Mouse (Mus musculus) thymus, postnatal 10 days (tissue): ENCODE measurements at regions not wholly inside any gene's neighbourhood (a gene's known extent, or its start where the extent isn't known, plus 50 kb on each side); places are given as distances from the start of the nearest gene placed in this dataset.

Experiments used
- DNase-seq, 2 experiments: peaks; one replicate each; pipeline ENCODE4 v3.0.0; 2021; ENCODE audit warnings: low spot score in 2 of 2

GRCm38 (mm10) chr15:68811041-68811440 is 2310.3 kb upstream of the Lrrc6 start:
- DNase-seq, result no peak

GRCm38 (mm10) chr15:68810593-68810992 is 2309.9 kb upstream of the Lrrc6 start:
- DNase-seq, result no peak

- DNase-seq, result no peak
These were observed 2307.5 kb upstream of the Lrrc6 start for GRCm38 (mm10) chr15:68808175-68808574.

- DNase-seq, result no peak
These were observed 2303.5 kb upstream of the Lrrc6 start for GRCm38 (mm10) chr15:68804254-68804653.

GRCm38 (mm10) chr15:68801763-68802162 is 2301.1 kb upstream of the Lrrc6 start:
- no peak for DNase-seq

GRCm38 (mm10) chr15:68797406-68797805 is 2296.7 kb upstream of the Lrrc6 start:
- DNase-seq, result no peak

- DNase-seq, result no peak
These were observed 2294.7 kb upstream of the Lrrc6 start for GRCm38 (mm10) chr15:68795239-68795960.

GRCm38 (mm10) chr15:68759948-68760347 is 2259.2 kb upstream of the Lrrc6 start:
- no peak for DNase-seq

- no peak for DNase-seq
These were observed 2254.5 kb upstream of the Lrrc6 start for GRCm38 (mm10) chr15:68755255-68755654.

- DNase-seq, result no peak
These were observed 2254.1 kb upstream of the Lrrc6 start for GRCm38 (mm10) chr15:68754834-68755233.

- DNase-seq, result no peak
These were observed 2238.6 kb upstream of the Lrrc6 start for GRCm38 (mm10) chr15:68739344-68739743.

GRCm38 (mm10) chr15:68721250-68721649 is 2220.5 kb upstream of the Lrrc6 start:
- DNase-seq, result no peak

- DNase-seq, result no peak
These were observed 2218.8 kb upstream of the Lrrc6 start for GRCm38 (mm10) chr15:68719486-68719885.

- no peak for DNase-seq
These were observed 2213.6 kb upstream of the Lrrc6 start for GRCm38 (mm10) chr15:68714337-68714736.

GRCm38 (mm10) chr15:68707306-68707705 is 2206.6 kb upstream of the Lrrc6 start:
- no peak for DNase-seq

GRCm38 (mm10) chr15:68695041-68695650 is 2194.4 kb upstream of the Lrrc6 start:
- no peak for DNase-seq

- DNase-seq, result no peak
These were observed 2166.8 kb upstream of the Lrrc6 start for GRCm38 (mm10) chr15:68667462-68667861.

GRCm38 (mm10) chr15:68665331-68665730 is 2164.6 kb upstream of the Lrrc6 start:
- DNase-seq, result no peak

- DNase-seq, result no peak
These were observed 2156.0 kb upstream of the Lrrc6 start for GRCm38 (mm10) chr15:68656722-68657121.

- no peak for DNase-seq
These were observed 2154.3 kb upstream of the Lrrc6 start for GRCm38 (mm10) chr15:68655046-68655445.

- DNase-seq, result no peak
These were observed 2149.9 kb upstream of the Lrrc6 start for GRCm38 (mm10) chr15:68650609-68651008.

- DNase-seq, result no peak
These were observed 2149.3 kb upstream of the Lrrc6 start for GRCm38 (mm10) chr15:68650033-68650432.

- DNase-seq, result no peak
These were observed 2146.2 kb upstream of the Lrrc6 start for GRCm38 (mm10) chr15:68646865-68647264.

- DNase-seq, result no peak
These were observed 2144.2 kb upstream of the Lrrc6 start for GRCm38 (mm10) chr15:68644862-68645261.
